Mouse (Mus musculus): ENCODE results near the gene Bckdhb.
"Not testable (repeated sequence)": the region's sequence is repeated elsewhere in the genome, so short reads cannot be mapped to it uniquely, and the experiment has no call there.

The Bckdhb gene

DNA sequence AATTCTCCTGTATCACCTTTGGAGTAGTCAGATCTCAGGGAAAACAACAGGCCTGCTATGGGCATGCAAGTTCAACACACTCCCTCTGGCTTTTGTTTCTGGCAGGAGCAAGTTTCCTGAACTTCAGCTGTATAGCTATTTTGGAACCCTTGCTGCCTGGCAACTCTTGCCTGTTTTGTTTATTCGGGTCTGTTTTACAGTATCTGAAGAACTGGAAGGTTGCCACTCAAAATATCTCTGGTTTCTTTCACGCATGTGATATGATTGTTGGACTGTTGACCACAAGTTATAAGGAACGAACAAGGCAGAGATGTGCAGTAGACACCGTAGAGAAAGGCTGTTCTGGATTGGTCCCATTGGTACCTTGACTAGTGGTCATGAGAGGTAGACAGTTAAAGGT, 39.4 kb downstream of the Bckdhb start:
- no peak for DNase-seq

DNA sequence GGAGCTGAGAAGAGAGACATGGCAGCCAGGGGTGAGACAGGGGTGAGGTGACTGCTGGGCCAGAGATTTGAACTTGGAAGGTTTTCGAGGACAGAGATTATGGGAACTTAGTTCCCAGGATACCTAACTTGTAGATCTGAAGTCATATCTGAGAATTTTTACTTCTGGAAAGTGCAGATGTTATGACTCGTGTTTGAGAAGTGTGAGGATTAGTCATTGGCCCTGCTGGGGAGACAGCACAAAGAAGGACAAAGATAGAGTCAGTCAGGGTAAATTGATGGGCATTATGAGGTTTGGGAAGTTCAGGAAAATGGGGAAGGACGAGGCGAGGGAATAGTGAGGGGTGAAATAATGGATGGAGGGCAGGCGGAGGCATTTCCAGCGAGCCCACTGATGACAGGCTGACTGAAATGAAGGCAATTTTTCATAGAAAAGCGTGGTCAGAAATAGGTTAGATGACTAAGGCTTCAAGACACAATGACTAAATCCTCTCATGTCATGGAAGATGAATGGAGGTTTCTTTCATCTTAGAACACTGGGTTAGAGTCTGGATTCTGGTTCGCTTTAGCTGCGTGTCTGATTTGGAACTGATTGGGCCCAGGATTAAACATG, 42.6 kb downstream of the Bckdhb start:
- DNase-seq, result no peak

DNA sequence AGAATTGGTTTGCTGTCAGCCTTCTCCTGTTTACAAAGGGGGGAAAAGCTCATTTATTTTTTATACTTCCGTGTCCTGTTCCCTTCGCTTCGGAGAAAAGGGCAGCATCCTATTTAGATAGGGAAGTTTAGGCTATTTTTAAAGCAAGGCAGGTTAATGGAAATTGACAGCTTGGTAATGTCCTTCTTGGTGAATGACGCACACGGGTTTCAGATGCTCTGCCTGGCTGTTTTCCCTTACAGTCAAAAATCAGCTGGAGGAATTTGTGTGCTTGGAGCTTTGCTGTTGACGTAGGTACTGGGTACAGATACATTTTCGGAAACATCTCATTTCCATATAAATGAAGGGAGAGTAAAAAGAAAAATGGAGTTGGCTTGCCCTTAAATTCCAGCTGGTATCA, 44.4 kb downstream of the Bckdhb start:
- peak; percentile 27 for DNase-seq

DNA sequence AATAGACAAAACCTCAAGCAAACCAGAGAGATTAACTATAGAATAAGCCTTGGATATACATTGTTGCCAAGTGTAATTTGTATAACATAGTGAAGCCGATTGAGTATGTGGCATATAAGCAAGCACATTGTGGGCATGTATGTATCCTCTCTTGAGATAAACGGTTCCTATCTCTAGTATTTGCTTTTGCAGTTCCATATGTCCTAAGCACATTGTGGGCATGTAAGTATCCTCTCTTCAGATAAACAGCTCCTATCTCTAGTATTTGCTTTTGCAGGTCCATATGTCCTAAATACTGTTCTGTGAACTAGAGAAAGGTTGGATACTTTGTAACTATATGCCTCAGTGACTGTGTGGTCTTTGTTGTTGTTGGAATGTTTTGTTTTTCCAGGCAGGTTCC, 48.5 kb downstream of the Bckdhb start:
- no peak for DNase-seq

DNA sequence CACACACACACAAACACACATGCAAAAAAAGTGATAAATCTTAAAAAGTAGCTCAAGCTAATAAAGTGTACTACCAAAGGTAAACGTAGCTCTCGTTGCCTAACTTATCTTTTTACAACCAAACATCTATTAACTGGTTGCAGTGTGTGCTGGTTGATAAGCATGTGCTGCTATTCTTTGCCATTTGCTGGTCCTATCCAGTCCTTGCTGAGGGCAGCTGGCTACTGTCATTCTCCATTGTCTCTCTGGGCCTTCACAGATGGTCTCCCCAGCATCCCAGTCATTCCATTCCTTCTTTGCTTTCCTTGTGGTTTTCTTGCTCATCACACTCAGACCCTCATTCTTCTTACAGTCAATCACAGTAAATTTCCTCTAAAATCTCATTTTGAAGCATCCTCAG, 50.9 kb downstream of the Bckdhb start:
- no peak for DNase-seq

DNA sequence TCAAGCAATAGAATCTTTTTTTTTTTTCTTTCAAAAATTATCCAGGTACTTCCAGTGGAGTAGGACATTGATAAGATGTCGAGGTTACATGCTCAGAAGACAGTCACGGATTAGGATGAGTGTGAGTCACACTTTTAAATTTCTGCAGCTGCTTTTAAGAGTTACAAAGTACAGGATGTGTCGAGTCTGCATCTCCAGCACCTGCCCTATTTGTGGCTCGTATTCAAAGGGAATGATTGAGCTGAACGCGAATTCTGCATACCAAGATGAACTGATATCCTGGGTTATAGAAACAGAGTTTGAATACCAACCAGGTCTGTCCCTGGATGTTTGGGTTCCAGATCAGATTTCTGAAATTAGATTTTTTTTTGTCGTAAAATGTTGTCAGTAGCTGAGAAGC, 56.3 kb downstream of the Bckdhb start:
- DNase-seq, result no peak

DNA sequence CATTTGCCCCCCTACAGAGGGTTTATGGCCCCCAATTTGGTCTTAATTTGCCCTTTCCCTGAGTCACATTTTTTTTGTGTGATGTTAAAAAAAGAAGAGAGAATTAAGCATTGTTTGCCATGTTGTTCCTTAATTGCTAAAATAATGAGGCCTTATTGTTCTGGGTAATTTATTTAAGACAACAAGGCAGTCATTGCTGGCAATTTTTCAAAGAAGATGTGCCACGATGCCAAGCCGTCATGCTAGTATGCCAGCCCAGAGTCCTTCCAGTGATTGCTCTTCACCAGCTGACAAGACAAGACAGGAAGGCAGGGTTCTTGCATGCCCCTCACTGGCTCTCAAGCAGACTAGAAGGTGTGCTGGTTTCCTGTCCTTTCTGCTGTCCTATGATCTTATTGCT, 84.0 kb downstream of the Bckdhb start:
- DNase-seq, result no peak

DNA sequence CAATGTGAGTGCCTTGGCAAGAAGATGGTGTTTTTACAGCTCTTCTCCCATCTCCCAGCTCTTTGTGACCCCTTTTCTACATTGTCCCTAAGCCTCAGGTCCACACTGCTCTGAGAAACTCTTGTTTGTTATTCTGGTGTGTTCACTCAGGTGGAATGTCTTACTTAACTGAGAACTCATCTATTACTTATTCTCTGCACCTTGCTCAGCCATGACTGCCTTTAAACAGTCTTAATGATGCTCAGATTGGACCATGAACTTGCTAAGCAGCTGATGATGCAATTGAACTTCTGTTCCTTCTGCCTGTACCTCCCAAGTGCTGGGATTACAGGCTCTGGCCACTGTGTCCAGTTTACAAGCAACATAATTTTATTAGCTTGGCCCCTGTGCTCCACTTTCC, 86.2 kb downstream of the Bckdhb start:
- no peak for DNase-seq

DNA sequence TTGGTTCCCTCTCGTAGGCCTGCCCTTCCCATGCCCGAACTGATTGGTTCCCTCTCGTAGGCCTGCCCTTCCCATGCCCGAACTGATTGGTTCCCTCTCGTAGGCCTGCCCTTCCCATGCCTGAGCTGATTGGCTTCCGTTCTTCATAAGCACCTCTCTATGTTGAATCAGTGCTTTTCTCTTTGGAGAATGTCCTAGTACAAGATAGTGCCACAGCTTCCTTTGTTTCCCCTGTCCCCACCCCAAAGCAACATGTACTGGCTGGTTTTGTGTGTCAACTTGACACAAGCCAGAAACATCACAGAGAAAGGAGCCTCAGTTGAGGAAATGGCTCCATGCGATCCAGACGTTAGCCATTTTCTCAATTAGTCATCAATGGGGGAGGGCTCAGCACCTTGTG, 93.2 kb downstream of the Bckdhb start:
- not testable (repeated sequence) for DNase-seq

DNA sequence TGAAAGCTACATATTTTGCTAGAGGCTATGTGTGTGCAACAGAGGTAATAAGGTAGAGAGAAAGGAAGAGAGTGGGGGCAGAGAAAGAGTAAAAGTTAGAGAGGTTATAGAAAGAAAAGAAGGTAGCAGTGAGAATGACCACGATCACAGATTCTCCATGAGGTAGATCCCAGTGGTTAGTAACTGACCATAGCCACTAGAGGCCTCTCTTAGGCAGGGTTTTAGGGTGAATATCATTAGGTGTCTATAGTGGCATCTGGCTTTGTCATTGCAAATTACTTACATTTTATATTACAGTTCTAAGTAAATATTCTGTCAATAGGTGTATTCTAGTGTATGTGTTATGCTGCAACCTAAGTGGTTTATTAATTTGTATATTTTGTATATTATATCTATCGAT, 94.7 kb downstream of the Bckdhb start:
- DNase-seq, result no peak

DNA sequence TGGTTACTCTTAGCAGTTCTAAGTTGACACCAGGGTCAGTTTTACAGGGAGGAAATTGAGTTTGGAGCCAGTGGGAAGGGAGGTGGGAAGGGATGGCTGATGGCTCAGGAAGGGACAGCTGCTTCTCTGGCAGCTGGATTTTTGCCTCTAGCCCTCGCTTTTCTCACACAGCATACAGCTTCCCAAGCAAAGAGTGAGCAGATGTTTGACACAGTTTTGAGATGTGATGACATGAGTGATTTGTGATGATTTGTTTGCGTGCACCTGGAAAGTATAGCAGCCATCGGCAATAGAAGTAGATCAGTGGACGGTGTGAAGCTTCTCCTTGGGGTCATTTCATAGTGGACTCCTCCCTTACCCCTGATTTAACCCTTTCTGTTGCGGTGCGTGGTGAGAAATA, 96.2 kb downstream of the Bckdhb start:
- no peak for DNase-seq

DNA sequence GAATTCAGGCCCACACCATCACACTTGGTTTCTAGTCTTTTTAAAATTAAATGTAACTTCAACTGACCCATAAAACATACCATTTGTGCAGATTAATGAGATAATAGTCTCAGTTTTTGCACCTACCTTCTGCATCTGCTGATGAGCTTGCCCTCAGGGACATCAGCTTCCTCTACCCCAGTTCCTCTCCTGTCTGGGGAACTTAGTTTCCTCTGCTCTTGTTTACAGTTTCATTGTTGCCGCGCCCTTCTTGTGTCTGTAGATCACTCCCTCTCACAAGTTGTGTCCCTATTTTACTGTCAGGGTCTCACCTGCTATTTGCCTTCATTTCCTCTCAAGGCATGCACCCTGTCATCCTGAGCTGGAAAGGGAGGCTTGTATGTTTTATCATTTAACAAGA, 103.2 kb downstream of the Bckdhb start:
- no peak for DNase-seq

DNA sequence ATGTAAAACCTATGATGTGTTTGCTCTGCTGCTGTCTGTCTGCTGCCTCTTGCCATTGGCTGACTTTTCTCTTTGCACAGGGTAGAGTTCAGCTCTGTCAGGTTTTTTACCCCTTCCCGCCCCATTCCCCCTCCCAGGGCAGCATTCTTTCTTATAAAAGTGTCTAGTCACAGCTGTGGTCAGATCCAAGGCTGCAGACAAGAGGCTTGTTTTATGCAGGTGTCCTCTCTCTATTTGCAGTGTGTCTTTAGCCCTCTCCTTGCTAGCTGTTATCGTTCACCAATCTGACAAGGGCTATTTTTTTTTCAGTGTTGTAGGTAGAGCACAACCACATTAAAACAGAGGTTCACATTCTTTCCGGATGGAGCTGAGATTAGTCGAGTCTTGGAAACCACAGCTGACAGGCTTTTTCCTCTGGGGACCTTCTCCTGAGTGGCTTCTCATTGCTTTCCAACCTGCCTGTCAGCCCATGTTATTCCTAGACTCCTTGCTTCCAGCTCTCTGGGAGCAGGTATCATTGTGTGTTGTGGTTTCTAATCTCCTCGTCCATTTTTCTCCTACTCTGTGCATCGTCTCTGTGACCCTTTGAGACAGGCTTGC, 105.8 kb downstream of the Bckdhb start:
- no peak for DNase-seq

DNA sequence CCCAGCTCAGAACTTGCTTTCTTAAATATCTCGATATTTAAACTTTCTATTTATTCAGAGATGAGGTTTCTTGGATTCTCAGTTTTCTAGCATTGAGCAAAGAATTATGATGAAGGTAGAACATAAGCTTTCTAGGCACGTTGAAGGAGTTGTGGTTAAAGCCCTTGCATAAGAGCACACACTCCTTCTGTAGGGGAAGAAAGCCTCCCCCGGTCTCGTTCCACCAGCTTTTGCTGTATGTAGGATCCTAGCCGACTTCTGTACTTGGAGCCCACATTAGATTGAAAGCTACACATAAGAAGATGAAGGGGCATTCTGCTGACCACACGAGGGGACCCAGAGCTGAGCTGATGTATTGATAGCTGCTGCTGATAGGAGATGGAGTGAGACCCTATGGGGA, 106.5 kb downstream of the Bckdhb start:
- DNase-seq, result no peak

DNA sequence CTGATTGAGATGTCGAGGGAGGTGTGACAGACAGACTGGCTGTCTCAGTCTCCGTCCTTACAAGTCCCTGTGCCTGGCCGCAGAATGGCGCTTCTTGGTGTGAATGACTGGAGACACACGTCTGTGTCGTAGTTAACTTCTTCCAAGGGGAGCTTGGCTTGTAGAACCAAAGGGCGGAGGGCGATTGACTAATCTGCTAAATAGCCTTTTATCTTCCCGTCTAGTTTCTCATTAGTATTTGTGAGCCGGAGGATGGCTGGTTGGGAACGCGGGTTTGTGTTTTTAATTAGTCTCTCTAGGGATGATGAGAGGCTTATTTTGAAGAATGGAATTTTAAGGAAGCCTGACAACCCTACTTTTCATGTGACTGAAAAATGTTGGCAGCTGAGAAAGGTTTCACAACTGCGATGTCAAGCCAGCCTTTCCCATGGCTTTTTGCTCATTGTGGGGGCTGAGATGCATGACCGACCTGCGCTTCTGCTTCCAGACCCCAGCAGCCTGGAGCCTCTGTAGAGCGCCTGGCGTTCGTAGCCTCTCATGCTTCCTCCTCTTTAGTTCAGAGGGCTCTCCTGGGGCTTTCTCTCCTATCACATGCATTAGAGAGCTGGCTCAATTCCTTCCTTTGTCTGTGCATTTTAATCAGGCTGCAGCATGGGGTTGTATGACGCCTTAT, 107.9 kb downstream of the Bckdhb start:
- no peak for DNase-seq

DNA sequence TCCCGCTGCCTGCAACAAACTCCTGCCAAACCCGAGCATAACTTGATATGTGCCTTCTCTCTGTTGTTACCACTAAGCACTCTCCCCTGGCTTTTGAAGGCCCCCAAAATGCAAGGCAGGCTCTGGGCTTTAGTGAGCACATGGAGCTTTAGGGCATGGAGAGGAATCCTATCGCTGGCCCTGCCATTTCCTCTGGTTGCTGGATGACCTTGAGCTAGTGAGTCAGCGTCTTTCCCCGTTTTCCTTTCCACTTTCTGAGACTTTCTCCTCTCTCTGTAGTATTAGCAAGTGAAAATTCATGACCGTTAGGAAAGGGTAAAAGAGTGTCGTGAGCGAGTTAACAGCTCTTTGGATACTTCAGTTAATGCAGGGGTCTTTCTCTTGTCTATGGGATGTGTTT, 111.1 kb downstream of the Bckdhb start:
- DNase-seq, result no peak

DNA sequence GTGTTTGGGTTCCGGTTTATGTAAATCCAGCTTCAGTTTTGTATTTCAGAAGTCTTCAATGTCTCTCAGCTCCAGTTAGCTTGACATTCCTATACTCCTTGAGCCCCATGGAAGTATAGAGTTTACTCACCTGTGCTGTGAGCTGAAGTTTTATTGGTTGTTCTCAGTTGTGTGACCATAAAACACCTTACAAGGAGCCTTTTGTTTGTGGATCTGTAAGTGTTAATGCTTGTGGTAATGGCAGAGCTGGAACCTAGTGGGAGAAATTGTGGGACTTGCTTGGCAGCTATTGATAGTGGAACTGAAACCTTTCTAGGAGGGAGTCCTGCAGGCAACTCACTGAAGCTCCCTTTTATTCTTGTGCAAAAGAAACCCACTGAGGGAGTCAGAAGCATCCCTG, 112.3 kb downstream of the Bckdhb start:
- no peak for DNase-seq

DNA sequence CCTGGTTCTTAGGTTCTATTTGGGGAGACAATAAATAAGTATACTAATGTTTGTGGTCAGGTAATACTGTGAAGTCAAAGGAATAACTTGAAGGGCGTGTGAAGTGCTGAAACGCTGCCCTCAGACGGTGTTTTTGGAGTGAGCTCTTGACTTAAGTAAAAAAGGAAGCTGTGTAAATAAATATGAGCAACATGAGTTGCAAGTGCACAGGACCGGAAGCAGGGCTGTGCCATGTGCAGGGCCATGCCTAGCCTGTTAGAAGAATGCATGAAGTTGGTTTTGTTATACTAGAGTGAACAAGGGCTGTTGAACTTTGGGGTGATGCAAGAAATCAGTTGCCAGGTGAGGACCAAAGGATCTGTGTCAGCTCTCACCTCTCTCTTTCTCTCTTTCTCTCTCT, 114.0 kb downstream of the Bckdhb start:
- no peak for DNase-seq

DNA sequence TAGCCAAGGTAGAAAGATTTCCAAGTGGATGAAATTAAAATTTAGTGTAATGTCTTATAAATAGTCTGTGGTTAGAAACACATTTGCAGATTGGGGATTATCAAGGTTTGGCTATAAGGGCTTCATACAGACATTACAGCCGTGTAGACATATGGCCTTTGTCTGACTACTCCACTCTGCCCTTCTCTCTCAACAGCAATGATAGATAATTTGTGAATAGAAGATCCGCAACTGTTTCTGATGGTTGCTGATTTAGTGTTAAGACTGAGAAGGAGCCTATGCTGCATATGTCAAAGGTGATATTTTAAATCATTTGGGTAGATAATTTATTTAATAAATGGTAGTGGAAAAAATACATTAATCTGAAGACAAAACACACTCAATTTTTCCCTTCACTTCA, 115.4 kb downstream of the Bckdhb start:
- no peak for DNase-seq

DNA sequence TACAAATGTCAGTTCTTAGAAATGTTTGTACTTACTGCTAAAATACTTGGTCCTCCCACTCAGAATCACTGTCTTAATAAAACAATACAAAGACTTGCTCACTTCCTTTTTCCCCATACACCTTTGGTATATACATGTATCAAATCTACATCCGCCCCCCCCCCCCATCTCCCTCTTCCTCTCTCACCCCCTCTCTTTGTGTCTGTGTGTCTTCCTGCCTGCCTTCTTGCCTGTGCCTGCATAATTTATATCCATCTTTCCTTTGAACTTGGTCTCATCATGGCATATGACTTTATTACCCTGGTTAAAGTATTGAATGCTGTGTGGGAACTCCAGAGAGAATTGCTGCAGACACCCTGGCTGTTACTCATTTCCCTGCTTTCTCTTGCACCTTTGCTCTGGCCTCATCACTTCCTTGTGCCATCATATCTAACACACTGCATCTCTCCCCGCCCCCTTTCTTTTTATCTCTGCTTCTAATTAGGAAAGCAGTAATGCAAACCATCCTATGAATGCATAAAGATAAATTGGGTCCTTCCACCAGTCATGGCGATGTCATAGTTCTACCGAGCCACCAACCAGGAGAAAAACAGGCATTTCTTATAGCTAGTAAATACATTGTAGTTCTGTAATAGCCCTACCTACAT, 116.8 kb downstream of the Bckdhb start:
- DNase-seq, result no peak

DNA sequence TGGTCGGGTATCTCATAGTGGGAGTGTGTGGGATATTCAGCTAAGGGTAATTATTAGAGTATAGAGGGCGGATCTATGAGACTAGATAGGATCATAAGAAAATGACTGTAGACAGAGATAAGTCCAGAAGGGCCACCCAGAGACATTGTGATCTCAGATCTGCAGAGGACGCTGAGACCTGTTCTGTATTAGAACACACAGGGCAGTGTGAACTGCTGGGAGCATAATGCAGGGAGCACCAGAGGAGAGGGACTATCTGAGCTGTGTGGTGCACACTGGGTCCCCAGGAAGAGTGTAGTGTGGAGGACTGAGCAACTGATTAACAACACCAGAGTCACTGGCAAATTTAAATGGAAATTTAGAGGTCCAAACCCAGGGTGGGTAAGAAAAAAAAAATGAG, 117.6 kb downstream of the Bckdhb start:
- no peak for DNase-seq

DNA sequence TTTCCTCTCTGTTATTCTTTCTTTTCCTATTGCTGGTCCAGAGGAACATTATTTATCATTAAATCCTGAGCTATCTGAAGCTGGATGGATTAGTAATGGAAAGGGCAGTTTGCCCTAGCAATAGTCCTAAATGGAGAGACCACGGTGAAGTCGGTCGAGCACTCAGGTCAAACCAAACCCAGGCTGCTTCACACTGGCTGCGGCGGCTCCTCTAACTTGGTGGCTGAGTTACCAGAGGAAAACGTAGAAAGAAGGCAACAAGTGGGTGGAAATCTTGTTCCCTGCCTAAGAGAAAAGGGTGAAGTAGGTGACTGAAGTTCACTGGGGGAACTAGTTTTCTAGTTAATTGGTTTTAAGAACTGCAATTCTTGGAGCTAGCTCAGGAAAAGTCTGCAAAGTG, 119.2 kb downstream of the Bckdhb start:
- no peak for DNase-seq

DNA sequence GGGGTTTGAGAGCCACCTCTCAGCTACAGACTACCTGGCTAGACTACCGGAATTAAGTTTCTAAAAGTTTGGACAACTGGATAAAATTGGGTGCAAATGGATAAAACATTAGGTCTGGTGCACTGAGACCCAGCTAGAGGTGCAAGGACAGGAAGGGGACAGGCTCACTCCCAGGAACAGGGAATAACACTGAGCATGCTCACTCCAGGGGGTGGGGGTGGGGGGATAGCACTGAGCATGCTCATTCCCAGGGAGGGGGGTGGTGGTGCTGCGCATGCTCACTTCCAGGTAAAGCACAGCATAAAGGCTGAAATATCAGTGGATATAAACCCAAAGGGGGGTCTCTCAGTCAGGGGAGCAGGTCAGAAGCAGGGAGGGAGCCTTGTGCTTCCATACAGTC, 120.7 kb downstream of the Bckdhb start:
- DNase-seq, result no peak

DNA sequence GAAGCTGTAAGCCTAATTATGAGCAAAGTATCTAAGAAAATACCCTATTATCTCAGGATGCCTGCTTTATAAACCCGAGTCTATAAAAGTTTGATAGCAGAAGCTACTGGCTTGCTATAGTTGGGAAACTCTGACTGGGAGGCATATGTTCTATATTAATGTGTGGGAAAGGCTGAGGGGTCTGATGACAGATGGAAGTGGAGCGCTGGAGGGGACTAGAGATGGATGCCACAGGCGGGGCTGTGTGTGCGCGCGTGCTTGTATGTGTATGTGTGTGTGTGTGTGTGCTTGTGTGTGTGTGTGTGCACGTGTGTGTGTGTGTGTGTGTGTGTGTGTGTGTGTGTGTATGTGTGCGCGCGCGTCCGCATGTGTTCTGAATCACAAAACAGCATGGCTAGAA, 121.4 kb downstream of the Bckdhb start:
- DNase-seq, result no peak
